Mouse (Mus musculus) heart, embryonic 10.5 days (tissue): ENCODE results near the gene Gp1ba. TPM values are rescaled to one million over a fixed set of nuclear protein-coding genes. Genes with fewer than 3 reads are reported as not detected.

Source experiments
- DNase-seq: peaks from one replicate; pipeline ENCODE4 v3.0.0-alpha.2; 2017; ENCODE audit warnings: low spot score
- H3K27ac ChIP-seq: fragments of 300-500 bp; sonication (generic); 2 replicates; pipeline ENCODE4 v1.5.1; 2016; ENCODE audit warnings: mild to moderate bottlenecking
- H3K27me3 ChIP-seq: fragments of 300-500 bp; sonication (generic); 2 replicates; pipeline ENCODE4 v1.6.1; 2016; ENCODE audit warnings: mild to moderate bottlenecking; ENCODE audit not compliant: poor library complexity, insufficient read depth, severe bottlenecking
- H3K36me3 ChIP-seq: fragments of 300-500 bp; sonication (generic); 2 replicates; pipeline ENCODE4 v1.6.1; 2016; ENCODE audit warnings: mild to moderate bottlenecking, moderate library complexity
- H3K4me1 ChIP-seq: fragments of 300-500 bp; sonication (generic); 2 replicates; pipeline ENCODE4 v1.6.1; 2016; ENCODE audit warnings: mild to moderate bottlenecking
- H3K4me3 ChIP-seq: fragments of 300-500 bp; sonication (generic); 2 replicates; pipeline ENCODE4 v1.5.1; 2016; ENCODE audit warnings: mild to moderate bottlenecking, moderate library complexity
- H3K9me3 ChIP-seq: fragments of 300-500 bp; sonication (generic); 2 replicates; pipeline ENCODE4 v1.6.1; 2016; ENCODE audit warnings: mild to moderate bottlenecking, moderate library complexity
- WGBS: fragments of 180-500 bp; shearing (Covaris S2); methylation state at CpG from one replicate; pipeline ENCODE4 v1.1.7; 2016; 5-methylcytosine and 5-hydroxymethylcytosine counted together
- polyA plus RNA-seq: library from polyadenylated mRNA; unstranded; fragments of >200 nt; fragmentation: Nextera tagmentation; extraction: Ambion mirVana; gene quantifications from 2 replicates; pipeline ENCODE4 v1.2.1, GENCODE M21; 2016

The Gp1ba gene
- polyA plus RNA-seq, 1 experiment from 2014 or later: 1.6 TPM

DNA sequence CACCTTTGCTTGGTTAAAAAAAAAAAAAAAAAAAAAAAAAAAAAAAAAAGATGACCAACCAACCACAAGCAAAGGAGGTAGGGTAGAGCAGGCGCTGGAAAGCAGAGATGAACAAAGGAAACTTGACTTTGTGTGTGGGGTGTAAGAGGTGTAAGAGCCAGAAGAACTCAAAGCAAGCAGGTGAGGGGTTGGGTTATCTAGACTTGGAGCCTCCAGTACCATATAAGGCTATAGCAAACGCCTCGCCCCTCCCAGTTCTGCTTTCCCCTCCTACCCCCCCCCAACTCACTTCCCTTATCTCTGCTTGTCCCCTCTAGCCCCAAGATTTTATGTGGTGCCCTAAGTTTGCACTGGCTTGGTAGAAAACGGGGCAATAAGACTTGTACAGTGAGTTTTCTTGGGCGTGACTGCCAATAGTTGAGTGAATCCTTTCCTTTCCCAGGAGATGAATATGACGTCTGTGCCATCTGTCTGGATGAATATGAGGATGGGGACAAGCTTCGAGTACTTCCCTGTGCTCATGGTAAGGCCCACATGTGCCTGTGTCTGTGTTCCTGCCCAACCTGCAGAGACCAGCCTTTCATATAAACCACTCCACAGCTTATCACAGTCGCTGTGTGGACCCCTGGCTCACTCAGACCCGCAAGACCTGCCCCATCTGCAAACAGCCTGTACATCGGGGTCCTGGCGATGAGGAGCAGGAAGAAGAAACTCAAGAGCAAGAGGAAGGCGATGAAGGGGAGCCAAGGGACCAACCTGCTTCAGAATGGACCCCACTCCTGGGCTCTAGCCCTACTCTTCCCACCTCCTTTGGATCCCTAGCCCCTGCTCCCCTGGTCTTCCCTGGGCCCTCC lies 11.6 kb downstream of the Gp1ba start:
- Histone ChIP-seq H3K27me3 (no peaks in the 10 kb centered on the region), H3K4me1 (peaks cover 51% of the 10 kb centered on the region), H3K4me3 (peak overlapping the region; percentile 27), H3K9me3 (no peaks in the 10 kb centered on the region), H3K36me3 (peaks cover 49% of the 10 kb centered on the region), H3K27ac (peak overlapping the region; percentile 62; the same call in 1 of the 2 replicates)
- WGBS: 73% methylated on average over 12 of the region's 12 CpGs
- no peak for DNase-seq

DNA sequence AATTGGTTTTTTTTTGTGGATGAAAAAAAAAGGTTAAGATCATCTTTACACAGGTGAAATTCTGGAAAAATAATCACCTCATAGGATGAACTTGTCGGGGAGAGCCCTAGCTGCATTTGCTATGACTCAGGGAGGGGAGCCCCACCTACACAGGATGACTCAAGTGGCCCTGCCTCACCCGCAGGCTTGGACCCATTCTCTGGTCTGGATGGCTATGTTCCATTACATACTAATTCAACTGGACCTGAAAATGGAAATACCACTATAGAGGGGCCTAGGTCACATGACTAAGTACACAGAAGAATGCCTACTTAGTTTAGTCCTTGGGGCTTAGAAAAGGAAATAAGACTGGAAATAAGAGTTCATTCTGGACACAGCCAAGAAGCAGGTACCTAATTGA lies 12.5 kb downstream of the Gp1ba start:
- no peaks in the 10 kb centered on the region for H3K9me3 ChIP-seq
- peak overlapping the region; percentile 27; the same call in 1 of the 2 replicates for H3K4me3 ChIP-seq
- no peaks in the 10 kb centered on the region for H3K27me3 ChIP-seq
- DNase-seq: no peak
- WGBS: 68% methylated on average over 2 of the region's 2 CpGs
- H3K36me3 ChIP-seq: peaks cover 46% of the 10 kb centered on the region
- no peak overlapping the region for H3K27ac ChIP-seq
- peaks cover 51% of the 10 kb centered on the region for H3K4me1 ChIP-seq

DNA sequence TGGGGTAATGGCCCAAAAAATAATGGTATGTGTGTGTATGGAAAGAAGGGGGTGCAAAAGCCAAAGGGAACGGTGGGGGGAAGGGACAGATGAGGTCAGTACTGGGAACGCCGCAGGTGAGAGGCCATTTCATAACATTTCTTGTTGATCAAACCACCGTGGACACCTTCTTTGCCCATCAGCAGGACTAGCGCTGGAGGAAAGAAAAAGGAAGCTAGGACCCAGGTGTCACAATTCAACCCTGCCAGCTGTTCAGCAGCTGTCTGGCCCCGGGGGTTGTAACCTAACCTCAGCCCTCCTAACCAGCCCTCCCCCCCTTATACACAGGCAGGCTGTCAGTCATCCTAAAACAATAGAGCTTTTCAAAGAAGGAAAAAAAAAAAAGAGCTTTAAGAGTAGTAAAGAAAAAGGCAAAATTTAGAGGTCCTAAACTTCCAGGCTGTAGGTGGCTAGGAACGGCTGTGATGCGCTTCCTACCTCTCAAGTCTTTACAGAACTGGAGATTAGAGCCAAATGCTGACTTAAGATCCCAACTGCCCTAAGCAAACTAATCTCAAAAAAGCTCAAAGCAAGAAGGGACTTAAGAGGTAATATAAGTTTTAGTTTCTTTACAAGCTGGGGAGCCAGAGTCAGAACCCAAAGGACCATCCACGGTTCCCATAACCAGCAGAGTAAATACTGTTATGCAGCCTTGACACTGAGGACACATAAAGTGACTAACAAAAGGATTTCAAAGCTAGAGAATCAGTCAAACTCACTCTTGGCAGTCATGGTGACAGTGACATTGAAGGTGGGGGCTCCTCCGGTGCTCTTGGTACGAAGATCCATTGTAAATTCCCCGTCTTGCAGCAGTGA lies 13.3 kb downstream of the Gp1ba start:
- WGBS: 69% methylated on average over 12 of the region's 12 CpGs
- Histone ChIP-seq H3K9me3 (no peaks in the 10 kb centered on the region), H3K27ac (peak overlapping the region; percentile 97; the same call in 1 of the 2 replicates), H3K36me3 (peaks cover 46% of the 10 kb centered on the region), H3K4me1 (peaks cover 59% of the 10 kb centered on the region), H3K4me3 (peak overlapping the region; percentile 100), H3K27me3 (no peaks in the 10 kb centered on the region)
- peak; percentile 69 for DNase-seq

DNA sequence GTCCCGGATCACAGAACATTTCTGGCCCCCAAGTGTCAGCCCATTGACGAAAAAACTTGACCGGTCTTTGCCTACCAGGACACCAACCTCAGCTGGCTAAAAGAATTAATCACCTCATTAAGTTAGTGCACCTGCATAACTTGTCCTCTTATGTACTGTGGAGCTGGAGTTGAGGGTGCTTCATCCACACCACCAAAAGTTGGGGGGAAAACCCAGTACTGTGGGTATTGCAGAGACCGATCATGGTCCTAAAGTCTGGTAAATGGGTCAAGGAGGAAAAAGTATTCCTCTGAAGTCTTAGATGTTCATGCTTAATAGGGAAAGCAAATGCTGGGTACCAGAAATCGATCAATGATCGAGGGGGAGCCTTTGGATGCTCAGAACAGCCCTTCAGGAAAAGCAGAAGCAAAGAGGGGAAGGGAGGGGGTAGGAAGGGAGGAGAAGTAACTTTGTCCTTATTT lies 14.0 kb downstream of the Gp1ba start:
- 52% methylated on average over 6 of the region's 6 CpGs for WGBS
- H3K27me3 ChIP-seq: no peaks in the 10 kb centered on the region
- H3K4me1 ChIP-seq: peaks cover 63% of the 10 kb centered on the region
- H3K4me3 ChIP-seq: peak overlapping the region; percentile 100
- H3K27ac ChIP-seq: peak overlapping the region; percentile 97
- peaks cover 48% of the 10 kb centered on the region for H3K36me3 ChIP-seq
- no peaks in the 10 kb centered on the region for H3K9me3 ChIP-seq
- no peak for DNase-seq

DNA sequence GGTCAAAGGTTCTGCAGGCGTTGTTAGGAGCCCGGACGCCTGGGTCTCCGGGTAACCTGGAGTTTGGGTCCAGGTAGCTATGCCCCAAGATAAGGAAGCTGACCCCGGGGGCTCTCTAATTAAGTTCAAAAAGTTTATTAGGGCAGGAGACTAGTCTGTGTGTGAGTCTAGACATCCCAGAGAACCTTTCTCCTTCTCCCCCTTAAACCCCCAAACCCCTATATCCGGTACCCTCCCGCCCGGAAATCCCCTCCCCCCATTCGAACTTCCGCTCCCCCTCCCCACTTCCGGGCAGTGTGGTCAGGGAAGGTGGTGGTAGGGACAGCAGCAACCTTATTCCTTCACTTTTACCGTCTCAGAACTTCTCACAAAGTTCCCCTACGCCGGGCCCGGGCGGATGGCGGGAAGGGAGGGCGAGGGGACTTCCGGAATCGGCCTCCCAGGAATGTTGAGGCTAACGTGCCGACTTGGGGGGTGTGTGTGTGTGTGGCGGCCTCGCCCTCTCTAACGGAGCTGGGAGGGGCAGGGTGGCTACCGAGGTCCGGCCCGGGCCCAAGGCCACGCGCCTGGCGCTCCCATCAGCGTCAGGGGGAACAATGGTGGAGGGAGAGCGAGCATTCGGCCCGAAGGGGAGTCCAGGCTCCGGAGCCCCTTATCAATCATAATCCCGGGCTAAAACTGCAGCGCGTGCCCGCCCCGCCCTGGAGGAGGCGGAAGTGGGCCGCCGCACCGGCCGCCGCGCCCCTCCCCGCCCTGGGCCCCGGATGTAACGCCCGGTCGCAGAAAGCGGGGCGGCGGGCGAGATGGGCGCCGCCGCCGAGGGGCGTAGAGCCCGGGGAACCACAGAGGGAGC lies 14.6 kb downstream of the Gp1ba start:
- Histone ChIP-seq H3K4me1 (peaks cover 63% of the 10 kb centered on the region), H3K9me3 (no peaks in the 10 kb centered on the region), H3K27ac (peak overlapping the region; percentile 97), H3K27me3 (no peaks in the 10 kb centered on the region), H3K36me3 (peaks cover 49% of the 10 kb centered on the region), H3K4me3 (peak overlapping the region; percentile 100)
- DNase-seq: peak; percentile 90
- WGBS: under 1% methylated on average over 60 of the region's 63 CpGs

DNA sequence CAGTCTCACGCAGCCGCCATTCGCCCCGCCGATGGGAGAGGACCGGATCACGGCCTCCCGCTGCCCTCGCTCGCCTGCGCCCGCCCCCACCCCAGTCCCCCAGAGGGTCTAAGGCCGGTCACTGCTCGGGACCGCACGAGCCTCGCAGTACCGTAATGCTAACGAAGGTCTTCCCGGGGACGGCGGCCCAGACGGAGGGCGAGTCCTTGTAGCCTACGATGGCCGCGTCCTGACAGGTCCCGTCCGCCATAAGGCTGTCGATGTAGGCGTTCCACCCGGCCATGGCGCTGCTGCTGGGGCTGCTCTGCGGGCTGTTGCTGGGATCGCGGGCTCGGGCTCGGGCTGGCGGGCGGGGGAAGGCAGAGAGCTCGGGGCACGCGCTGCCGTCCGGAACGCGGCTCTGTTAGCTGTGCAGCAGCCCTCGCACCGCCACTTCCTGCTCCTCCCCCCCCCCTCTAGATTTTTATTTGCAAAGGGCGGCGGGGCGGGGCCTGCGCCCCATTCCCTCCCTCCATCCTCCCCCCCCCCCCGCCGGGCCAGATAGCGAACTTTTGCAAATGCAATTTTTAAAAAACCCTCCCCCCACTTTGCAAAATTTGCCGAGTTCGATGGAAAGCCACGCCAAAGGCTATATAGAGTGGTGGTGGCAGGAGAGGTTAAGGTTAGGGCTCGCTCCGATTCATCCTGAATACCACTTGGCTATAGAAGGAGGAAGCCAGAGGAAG lies 15.4 kb downstream of the Gp1ba start, which contains the start of gene Pfn1:
Gene Pfn1 (minus strand): TSS at position 447 of the 725 bp plus-strand sequence.
- peak within 1 kb of the TSS; percentile 97 for H3K27ac ChIP-seq
- peak within 1 kb of the TSS; percentile 100 for H3K4me3 ChIP-seq
- peak; percentile 92 for DNase-seq
- WGBS: under 1% methylated on average over 60 of the region's 61 CpGs
- peaks cover 49% of the 10 kb centered on the region for H3K36me3 ChIP-seq
- peaks cover 62% of the 10 kb centered on the region for H3K4me1 ChIP-seq
- H3K27me3 ChIP-seq: no peaks in the 10 kb centered on the region
- no peaks in the 10 kb centered on the region for H3K9me3 ChIP-seq

DNA sequence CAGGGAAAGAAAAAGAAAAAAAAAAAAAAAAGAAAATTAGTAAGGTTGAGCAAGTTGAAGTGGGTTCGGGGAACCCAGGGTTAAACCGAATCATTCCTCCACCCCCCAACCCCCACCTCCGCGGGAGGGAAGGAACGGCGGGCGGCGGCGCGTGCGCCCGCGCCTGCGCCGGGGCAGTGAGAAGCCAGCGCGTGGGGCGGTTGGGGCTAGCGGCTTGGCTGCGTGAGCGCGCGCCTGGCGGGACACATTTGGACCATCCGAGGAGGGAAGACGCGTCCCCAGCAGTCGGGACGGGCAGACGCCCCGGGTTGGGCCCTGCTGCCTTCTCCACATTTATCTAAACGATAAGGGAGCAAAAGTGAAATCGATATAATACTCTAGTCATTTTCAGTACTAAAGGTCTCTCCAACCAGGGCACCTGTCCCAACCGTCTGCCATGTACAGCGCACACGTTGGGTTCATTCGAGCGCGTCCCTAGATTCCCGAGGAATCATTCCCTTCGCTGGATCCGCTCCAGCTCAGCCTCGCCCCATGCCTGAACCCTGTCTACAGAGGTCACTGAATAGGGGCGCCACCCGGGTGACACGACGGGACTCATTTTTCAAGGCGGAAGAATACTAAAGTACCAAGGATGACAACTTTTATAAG lies 16.1 kb downstream of the Gp1ba start:
- Histone ChIP-seq H3K27me3 (no peaks in the 10 kb centered on the region), H3K27ac (peak overlapping the region; percentile 97), H3K9me3 (no peaks in the 10 kb centered on the region), H3K36me3 (peaks cover 48% of the 10 kb centered on the region), H3K4me3 (peak overlapping the region; percentile 100), H3K4me1 (peaks cover 64% of the 10 kb centered on the region)
- DNase-seq: peak; percentile 91
- under 1% methylated on average over 48 of the region's 48 CpGs for WGBS

DNA sequence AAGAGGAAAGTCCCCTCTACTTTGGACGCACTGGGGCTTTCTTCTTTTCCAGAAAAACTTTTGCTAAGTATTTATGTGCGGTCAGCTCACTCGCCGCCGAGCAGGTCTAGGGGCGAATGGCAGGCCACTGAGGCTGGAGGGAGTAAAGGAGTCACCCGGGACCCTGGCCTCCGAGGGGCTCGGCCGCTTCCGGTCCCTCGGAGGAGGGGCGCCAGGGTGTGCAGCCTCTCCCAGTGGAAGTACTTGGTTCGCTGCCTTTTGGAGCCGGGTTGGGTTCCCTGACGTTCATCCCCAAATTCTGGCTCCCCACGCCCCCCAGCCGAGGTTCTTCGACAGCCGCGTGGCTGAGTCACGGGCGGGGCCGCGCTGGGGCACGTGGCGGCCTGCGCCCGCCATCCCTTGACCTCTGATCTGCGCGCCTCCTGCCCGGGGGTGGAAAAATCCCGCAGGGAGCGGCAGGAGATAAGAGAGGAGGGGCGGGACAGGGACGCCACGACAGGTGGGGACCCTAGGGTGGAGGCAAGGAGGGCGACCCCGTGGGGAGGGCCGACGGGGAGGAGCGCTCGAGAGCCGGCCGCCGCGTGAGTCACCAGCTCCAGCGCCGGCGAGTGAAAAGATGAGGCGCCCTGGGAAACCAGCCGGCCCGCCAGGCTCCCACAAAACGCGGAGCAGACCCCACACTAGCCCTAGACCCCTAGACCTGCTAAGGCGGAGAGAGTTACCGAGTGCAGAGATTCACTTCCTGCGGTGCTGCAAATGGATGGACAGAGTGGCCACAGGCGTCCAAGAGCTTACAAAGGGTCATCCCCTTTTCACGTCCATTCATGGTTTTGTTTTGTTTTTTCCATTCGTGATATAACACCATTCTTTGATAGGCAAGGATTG lies 16.9 kb downstream of the Gp1ba start:
- peak; percentile 89 for DNase-seq
- Histone ChIP-seq H3K27me3 (no peaks in the 10 kb centered on the region), H3K4me3 (peak overlapping the region; percentile 100), H3K4me1 (peaks cover 60% of the 10 kb centered on the region), H3K9me3 (no peaks in the 10 kb centered on the region), H3K36me3 (peaks cover 48% of the 10 kb centered on the region), H3K27ac (peak overlapping the region; percentile 97)
- under 1% methylated on average over 61 of the region's 61 CpGs for WGBS

DNA sequence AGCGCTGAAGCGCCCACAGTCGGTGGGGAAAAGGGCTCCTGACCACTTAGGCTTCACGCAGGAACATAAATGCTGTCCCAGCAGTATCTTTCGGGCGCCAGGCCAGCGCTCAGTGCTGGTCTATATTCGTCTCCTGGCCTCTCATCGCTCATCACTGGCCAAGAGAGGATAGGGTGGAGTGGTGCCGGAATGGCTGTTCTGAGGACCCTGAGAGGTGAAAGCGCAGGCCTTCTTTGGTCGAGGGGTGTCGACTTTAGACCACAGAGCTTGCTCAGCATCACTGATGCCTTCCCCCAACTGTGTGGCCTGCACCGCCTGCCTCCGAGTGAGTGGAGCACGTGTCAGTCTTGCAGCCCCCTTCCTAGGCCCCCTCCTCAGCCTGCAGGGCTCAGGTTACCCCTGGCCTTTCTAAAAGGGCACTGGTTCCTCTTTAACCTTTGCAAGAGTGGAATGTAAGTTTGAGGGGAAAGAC lies 17.6 kb downstream of the Gp1ba start:
- no peaks in the 10 kb centered on the region for H3K9me3 ChIP-seq
- peaks cover 63% of the 10 kb centered on the region for H3K4me1 ChIP-seq
- peak overlapping the region; percentile 97 for H3K27ac ChIP-seq
- H3K36me3 ChIP-seq: peaks cover 48% of the 10 kb centered on the region
- no peaks in the 10 kb centered on the region for H3K27me3 ChIP-seq
- WGBS: 2% methylated on average over 16 of the region's 16 CpGs
- DNase-seq: no peak
- peak overlapping the region; percentile 100 for H3K4me3 ChIP-seq

DNA sequence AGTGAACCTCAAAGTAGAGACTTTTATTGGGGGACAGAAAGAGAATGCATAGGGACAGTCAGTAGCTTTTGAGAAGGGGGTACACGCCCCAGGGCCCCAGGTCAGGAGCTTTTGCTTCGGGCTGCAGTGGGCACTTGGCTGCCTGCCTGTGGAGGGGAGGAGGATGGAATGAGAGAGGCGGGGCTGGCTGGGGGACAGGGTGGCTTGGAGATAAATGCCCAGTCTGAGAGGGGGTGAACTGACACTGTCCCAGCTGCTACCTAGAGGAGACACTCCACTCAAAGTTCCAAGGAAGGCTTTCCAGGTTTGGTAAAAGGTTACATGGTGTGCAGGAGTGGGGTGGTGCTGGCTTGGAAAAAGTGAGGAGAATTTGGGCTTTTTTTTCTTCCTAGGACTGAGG lies 18.0 kb downstream of the Gp1ba start, which contains the start of gene Eno3:
Gene Eno3 (plus strand): TSS at position 239 of the 400 bp plus-strand sequence.
- H3K27ac ChIP-seq: peak within 1 kb of the TSS; percentile 97
- peaks cover 48% of the 10 kb centered on the region for H3K36me3 ChIP-seq
- no peak for DNase-seq
- 6% methylated on average over 3 of the region's 3 CpGs for WGBS
- H3K4me3 ChIP-seq: peak within 1 kb of the TSS; percentile 100
- H3K9me3 ChIP-seq: no peaks in the 10 kb centered on the region
- H3K4me1 ChIP-seq: peaks cover 61% of the 10 kb centered on the region
- H3K27me3 ChIP-seq: no peaks in the 10 kb centered on the region
